Mouse (Mus musculus) intestine, embryonic 15.5 days (tissue): ENCODE measurements around the gene Kcna5. TPM values are rescaled to one million over a fixed set of nuclear protein-coding genes. Genes with fewer than 3 reads are reported as not detected.
A peak's percentile ranks its signal among the peaks of the same experiment; 100 is the strongest.

Source experiments
- ATAC-seq: fragments of 200-750 bp; cut with Nextera tagmentation; 2 replicates; pipeline ENCODE4 v1.8.0; 2017; ENCODE audit warnings: moderate TSS enrichment, moderate library complexity
- H3K27ac ChIP-seq: fragments of 300-500 bp; sonication (generic); 2 replicates; pipeline ENCODE4 v1.5.1; 2015; ENCODE audit warnings: mild to moderate bottlenecking, inconsistent platforms
- H3K27me3 ChIP-seq: fragments of 300-500 bp; sonication (generic); replicated peaks from 2 replicates; pipeline ENCODE4 v1.6.1; 2015; ENCODE audit warnings: inconsistent platforms
- H3K36me3 ChIP-seq: fragments of 300-500 bp; sonication (generic); 2 replicates; pipeline ENCODE4 v1.6.1; 2015; ENCODE audit warnings: inconsistent platforms
- H3K4me1 ChIP-seq: fragments of 300-500 bp; sonication (generic); replicated peaks from 2 replicates; pipeline ENCODE4 v1.6.1; 2015; ENCODE audit warnings: inconsistent platforms
- H3K4me2 ChIP-seq: fragments of 300-500 bp; sonication (generic); replicated peaks from 2 replicates; pipeline ENCODE4 v1.6.1; 2015; ENCODE audit warnings: mild to moderate bottlenecking, inconsistent platforms
- H3K4me3 ChIP-seq: fragments of 300-500 bp; sonication (generic); replicated peaks from 2 replicates; pipeline ENCODE4 v1.5.1; 2015; ENCODE audit warnings: inconsistent platforms
- H3K9ac ChIP-seq: fragments of 300-500 bp; sonication (generic); 2 replicates; pipeline ENCODE4 v1.6.1; 2015; ENCODE audit warnings: inconsistent platforms
- H3K9me3 ChIP-seq: fragments of 300-500 bp; sonication (generic); 2 replicates; pipeline ENCODE4 v1.6.1; 2016; ENCODE audit warnings: inconsistent platforms
- WGBS: fragments of 180-500 bp; shearing (Covaris S2); methylation state at CpG from one replicate; pipeline ENCODE4 v1.1.7; 2015; 5-methylcytosine and 5-hydroxymethylcytosine counted together
- polyA plus RNA-seq: library from polyadenylated mRNA; unstranded; fragments of >200 nt; fragmentation: Nextera tagmentation; extraction: Ambion mirVana; gene quantifications from 2 replicates; pipeline ENCODE4 v1.2.1, GENCODE M21; 2015

Kcna5 gene
- polyA plus RNA-seq: 7.5 and 8.2 TPM in 2 replicates

- peak within 1 kb of the TSS; percentile 63 for H3K4me2 ChIP-seq
- H3K4me1 ChIP-seq: peaks cover 18% of the 10 kb centered on the region
- WGBS: 4% methylated on average over 15 of the region's 15 CpGs
- H3K27me3 ChIP-seq: 0 out of 2 replicates have a peak, but pooled peaks cover 9% of the 10 kb centered on the region
- no peaks in the 10 kb centered on the region for H3K9me3 ChIP-seq
- H3K27ac ChIP-seq: peak within 1 kb of the TSS; percentile 73
- ATAC-seq: peak; percentile 90
- no peaks in the 10 kb centered on the region for H3K36me3 ChIP-seq
- peak within 1 kb of the TSS; percentile 34 for H3K9ac ChIP-seq
- peak within 1 kb of the TSS; percentile 27 for H3K4me3 ChIP-seq
These were observed at the start of gene Kcna5 for GRCm38 (mm10) chr6:126535208-126535910. TSS of gene Kcna5 (minus strand) at chr6:126535412.

- Histone ChIP-seq H3K4me1 (no peaks in the 10 kb centered on the region), H3K9ac (no peak overlapping the region), H3K9me3 (no peaks in the 10 kb centered on the region), H3K36me3 (no peaks in the 10 kb centered on the region), H3K4me2 (no peak overlapping the region), H3K27me3 (0 out of 2 replicates have a peak, but pooled peaks cover 3% of the 10 kb centered on the region), H3K27ac (no peak overlapping the region), H3K4me3 (no peak overlapping the region)
- 61% methylated on average over 7 of the region's 7 CpGs for WGBS
- no peak for ATAC-seq
These were observed 47.9 kb upstream of the Kcna5 start for GRCm38 (mm10) chr6:126583075-126583474.

GRCm38 (mm10) chr6:126581632-126582031, 46.4 kb upstream of the Kcna5 start:
- no peaks in the 10 kb centered on the region for H3K27me3 ChIP-seq
- WGBS: 71% methylated on average over 8 of the region's 8 CpGs
- no peaks in the 10 kb centered on the region for H3K4me1 ChIP-seq
- no peaks in the 10 kb centered on the region for H3K9me3 ChIP-seq
- H3K9ac ChIP-seq: no peak overlapping the region
- no peak overlapping the region for H3K27ac ChIP-seq
- no peak overlapping the region for H3K4me3 ChIP-seq
- no peaks in the 10 kb centered on the region for H3K36me3 ChIP-seq
- no peak for ATAC-seq
- no peak overlapping the region for H3K4me2 ChIP-seq

- Histone ChIP-seq H3K9me3 (no peaks in the 10 kb centered on the region), H3K27ac (no peak overlapping the region), H3K4me1 (no peaks in the 10 kb centered on the region), H3K4me3 (no peak overlapping the region), H3K36me3 (no peaks in the 10 kb centered on the region), H3K4me2 (no peak overlapping the region), H3K27me3 (no peaks in the 10 kb centered on the region), H3K9ac (no peak overlapping the region)
- 77% methylated on average over 3 of the region's 3 CpGs for WGBS
- no peak for ATAC-seq
These were observed 45.4 kb upstream of the Kcna5 start for GRCm38 (mm10) chr6:126580571-126580970.

- H3K27ac ChIP-seq: no peak overlapping the region
- no peaks in the 10 kb centered on the region for H3K4me1 ChIP-seq
- 79% methylated on average over 3 of the region's 3 CpGs for WGBS
- no peaks in the 10 kb centered on the region for H3K27me3 ChIP-seq
- no peak overlapping the region for H3K9ac ChIP-seq
- H3K9me3 ChIP-seq: no peaks in the 10 kb centered on the region
- H3K4me2 ChIP-seq: no peak overlapping the region
- H3K4me3 ChIP-seq: no peak overlapping the region
- no peak for ATAC-seq
- H3K36me3 ChIP-seq: no peaks in the 10 kb centered on the region
These were observed 42.2 kb upstream of the Kcna5 start for GRCm38 (mm10) chr6:126577415-126577814.

GRCm38 (mm10) chr6:126576566-126576965, 41.4 kb upstream of the Kcna5 start:
- Histone ChIP-seq H3K4me2 (no peak overlapping the region), H3K27ac (no peak overlapping the region), H3K4me1 (no peaks in the 10 kb centered on the region), H3K27me3 (no peaks in the 10 kb centered on the region), H3K9ac (no peak overlapping the region), H3K4me3 (no peak overlapping the region), H3K9me3 (no peaks in the 10 kb centered on the region), H3K36me3 (no peaks in the 10 kb centered on the region)
- 86% methylated on average over 1 of the region's 1 CpGs for WGBS
- ATAC-seq: no peak

- no peak overlapping the region for H3K4me2 ChIP-seq
- no peak overlapping the region for H3K4me3 ChIP-seq
- H3K27me3 ChIP-seq: no peaks in the 10 kb centered on the region
- ATAC-seq: no peak
- H3K36me3 ChIP-seq: no peaks in the 10 kb centered on the region
- no peak overlapping the region for H3K9ac ChIP-seq
- H3K27ac ChIP-seq: no peak overlapping the region
- no peaks in the 10 kb centered on the region for H3K4me1 ChIP-seq
- H3K9me3 ChIP-seq: no peaks in the 10 kb centered on the region
- 67% methylated on average over 7 of the region's 7 CpGs for WGBS
These were observed 39.6 kb upstream of the Kcna5 start for GRCm38 (mm10) chr6:126574778-126575177.

GRCm38 (mm10) chr6:126573021-126573420, 37.8 kb upstream of the Kcna5 start:
- 76% methylated on average over 5 of the region's 5 CpGs for WGBS
- no peak overlapping the region for H3K4me2 ChIP-seq
- H3K9ac ChIP-seq: no peak overlapping the region
- no peak overlapping the region for H3K27ac ChIP-seq
- H3K27me3 ChIP-seq: no peaks in the 10 kb centered on the region
- no peaks in the 10 kb centered on the region for H3K9me3 ChIP-seq
- no peak for ATAC-seq
- H3K4me3 ChIP-seq: no peak overlapping the region
- no peaks in the 10 kb centered on the region for H3K4me1 ChIP-seq
- no peaks in the 10 kb centered on the region for H3K36me3 ChIP-seq

- Histone ChIP-seq H3K4me2 (no peak overlapping the region), H3K27ac (no peak overlapping the region), H3K27me3 (no peaks in the 10 kb centered on the region), H3K4me1 (no peaks in the 10 kb centered on the region), H3K36me3 (no peaks in the 10 kb centered on the region), H3K9me3 (no peaks in the 10 kb centered on the region), H3K4me3 (no peak overlapping the region), H3K9ac (no peak overlapping the region)
- no peak for ATAC-seq
- 65% methylated on average over 7 of the region's 7 CpGs for WGBS
These were observed 34.6 kb upstream of the Kcna5 start for GRCm38 (mm10) chr6:126569809-126570208.

GRCm38 (mm10) chr6:126568046-126568830, 33.0 kb upstream of the Kcna5 start:
- no peak overlapping the region for H3K9ac ChIP-seq
- H3K4me3 ChIP-seq: no peak overlapping the region
- no peaks in the 10 kb centered on the region for H3K36me3 ChIP-seq
- no peak for ATAC-seq
- H3K27me3 ChIP-seq: no peaks in the 10 kb centered on the region
- H3K9me3 ChIP-seq: no peaks in the 10 kb centered on the region
- H3K27ac ChIP-seq: no peak overlapping the region
- H3K4me1 ChIP-seq: no peaks in the 10 kb centered on the region
- no peak overlapping the region for H3K4me2 ChIP-seq
- 85% methylated on average over 14 of the region's 14 CpGs for WGBS

GRCm38 (mm10) chr6:126567326-126567725, 32.1 kb upstream of the Kcna5 start:
- Histone ChIP-seq H3K27ac (no peak overlapping the region), H3K4me1 (no peaks in the 10 kb centered on the region), H3K4me2 (no peak overlapping the region), H3K36me3 (no peaks in the 10 kb centered on the region), H3K27me3 (no peaks in the 10 kb centered on the region), H3K9me3 (no peaks in the 10 kb centered on the region), H3K9ac (no peak overlapping the region), H3K4me3 (no peak overlapping the region)
- ATAC-seq: no peak
- WGBS: 91% methylated on average over 9 of the region's 9 CpGs

GRCm38 (mm10) chr6:126564376-126564775, 29.2 kb upstream of the Kcna5 start:
- Histone ChIP-seq H3K4me2 (no peak overlapping the region), H3K9me3 (no peaks in the 10 kb centered on the region), H3K9ac (no peak overlapping the region), H3K27me3 (no peaks in the 10 kb centered on the region), H3K27ac (no peak overlapping the region), H3K4me1 (no peaks in the 10 kb centered on the region; the same call in 1 of the 2 replicates), H3K4me3 (no peak overlapping the region), H3K36me3 (no peaks in the 10 kb centered on the region)
- ATAC-seq: no peak
- 62% methylated on average over 6 of the region's 6 CpGs for WGBS
